Mouse (Mus musculus): ENCODE measurements at regions not wholly inside any gene's neighbourhood (a gene's known extent, or its start where the extent isn't known, plus 50 kb on each side); places are given as distances from the start of the nearest gene placed in this dataset.

GRCm38 (mm10) chr19:14181661-14182415 lies 268.5 kb downstream of the Olfr1505 start:
- DNase-seq (ENCODE audit: low spot score in 2 of 2) = no peak

DNA sequence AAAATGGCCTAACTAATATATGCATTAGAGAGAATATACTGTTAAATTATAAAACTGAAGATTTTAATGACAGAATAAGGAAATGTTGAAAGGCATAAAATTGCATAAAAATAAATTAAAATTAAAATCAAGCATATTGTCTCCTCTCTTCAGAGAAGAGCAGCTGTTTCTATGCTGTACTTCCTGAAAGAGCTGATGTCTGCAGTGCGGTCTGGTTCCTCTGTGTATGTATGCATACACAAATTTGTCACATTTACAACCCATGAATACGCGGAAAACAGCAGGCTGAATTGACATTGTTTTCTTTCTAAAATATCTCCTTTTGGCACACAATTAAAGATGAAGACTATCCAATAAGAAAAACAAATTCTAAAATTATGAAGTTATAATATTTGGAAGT lies 278.5 kb downstream of the Olfr1505 start:
- DNase-seq (ENCODE audit: low spot score in 2 of 2) = no peak

DNA sequence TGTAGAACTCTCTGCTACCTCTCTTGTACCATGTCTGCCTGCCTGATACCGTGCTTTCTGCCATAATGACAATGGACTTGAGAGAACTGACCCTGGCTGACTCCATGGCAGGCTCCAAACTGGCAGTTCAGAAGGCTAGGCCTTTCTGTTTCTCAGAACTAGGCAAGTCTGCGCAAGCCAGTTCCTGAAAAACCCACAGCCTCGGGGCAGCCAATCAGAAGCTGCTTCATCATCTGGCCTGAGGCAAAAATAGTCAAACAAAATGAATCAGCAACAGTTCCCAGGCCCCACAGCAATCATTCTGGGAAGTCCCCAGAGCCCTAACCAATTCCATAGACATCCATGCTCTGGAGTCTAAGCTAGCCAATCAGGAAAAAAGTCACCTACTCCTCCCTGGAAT lies 284.5 kb downstream of the Olfr1505 start:
- no peak for DNase-seq (ENCODE audit: low spot score in 2 of 2)

DNA sequence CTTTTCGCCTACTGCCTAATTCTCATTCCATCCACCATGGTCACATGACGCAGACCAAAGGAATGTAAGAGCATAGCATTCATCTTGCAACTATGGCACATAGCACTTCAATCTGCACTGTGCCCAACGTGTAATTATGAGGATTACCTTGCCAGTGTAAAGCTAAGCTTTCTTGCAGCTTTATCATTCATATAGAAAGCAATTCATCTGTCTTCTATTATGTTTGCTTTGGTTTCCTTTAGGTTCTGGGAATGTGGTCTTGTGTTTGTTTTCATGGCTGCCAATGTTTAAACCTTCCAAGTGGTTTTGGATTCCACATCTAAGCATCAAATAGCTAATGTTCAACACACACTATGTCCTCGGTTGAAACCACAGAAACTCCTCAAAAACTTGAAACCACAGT lies 307.2 kb downstream of the Olfr1505 start:
- no peak for DNase-seq (ENCODE audit: low spot score in 2 of 2)

GRCm38 (mm10) chr19:14225061-14225696 lies 311.8 kb downstream of the Olfr1505 start:
- no peak for DNase-seq (ENCODE audit: low spot score in 2 of 2)

DNA sequence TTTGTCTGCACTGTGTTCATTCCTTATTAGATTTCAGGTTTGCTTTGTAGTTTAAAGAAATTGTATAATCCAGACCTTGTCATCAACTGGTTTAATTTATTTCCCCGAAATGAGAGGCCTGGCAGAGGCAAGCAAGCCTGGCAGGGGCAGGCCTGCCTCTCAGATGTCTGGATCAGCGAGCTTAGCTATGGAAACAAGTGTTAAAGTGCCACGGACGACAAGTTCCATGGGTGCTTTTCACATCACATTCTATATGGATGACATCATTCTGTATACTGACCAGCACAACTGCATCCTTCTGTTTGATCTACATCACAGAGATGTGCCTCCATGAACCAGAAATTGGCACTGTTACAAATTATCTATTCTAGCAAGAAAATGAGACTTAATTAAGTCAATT lies 312.5 kb downstream of the Olfr1505 start:
- DNase-seq (ENCODE audit: low spot score in 2 of 2) = no peak

- DNase-seq (ENCODE audit: low spot score in 2 of 2) = no peak
Measured at GRCm38 (mm10) chr19:14226521-14226920, 313.2 kb downstream of the Olfr1505 start.

GRCm38 (mm10) chr19:14243565-14243964 lies 330.2 kb downstream of the Olfr1505 start:
- DNase-seq (ENCODE audit: low spot score in 2 of 2) = no peak

DNA sequence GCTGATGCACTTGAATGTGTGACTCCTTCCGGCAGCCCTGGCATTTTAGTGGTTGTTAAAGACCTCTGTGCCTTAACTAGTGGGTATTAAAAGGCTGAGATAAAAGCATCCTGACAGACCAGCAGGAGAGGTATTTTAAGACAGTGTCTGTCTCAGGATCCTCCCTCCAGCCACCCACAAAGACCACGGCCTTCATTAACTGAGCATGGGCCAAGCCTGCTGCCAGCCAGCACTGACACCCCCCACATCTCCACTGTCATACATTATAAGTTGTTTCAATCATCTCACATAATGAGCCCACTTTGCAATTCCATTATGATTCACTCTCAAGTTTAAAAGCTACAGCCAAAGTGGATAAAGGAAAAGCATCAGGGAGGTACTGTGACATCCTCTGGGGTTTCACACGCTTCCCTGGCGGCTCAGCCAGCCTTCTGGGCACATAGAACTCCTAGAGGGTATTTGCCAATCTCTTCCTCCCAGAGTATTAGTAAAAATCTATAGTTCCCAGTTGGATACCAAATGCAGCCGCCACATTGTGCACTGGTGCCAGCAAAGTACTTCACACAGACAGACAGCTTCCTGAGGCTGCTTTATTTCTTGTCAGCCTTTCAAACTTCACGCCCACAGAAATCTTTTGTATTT lies 333.8 kb downstream of the Olfr1505 start:
- DNase-seq (ENCODE audit: low spot score in 2 of 2) = no peak

GRCm38 (mm10) chr19:14247979-14248378 lies 334.6 kb downstream of the Olfr1505 start:
- DNase-seq (ENCODE audit: low spot score in 2 of 2) = no peak

GRCm38 (mm10) chr19:14258621-14259051 lies 339.2 kb downstream of the Tle4 start:
- no peak for DNase-seq (ENCODE audit: low spot score in 2 of 2)

- no peak for DNase-seq (ENCODE audit: low spot score in 2 of 2)
Measured at GRCm38 (mm10) chr19:14259223-14259622, 338.6 kb downstream of the Tle4 start.

DNA sequence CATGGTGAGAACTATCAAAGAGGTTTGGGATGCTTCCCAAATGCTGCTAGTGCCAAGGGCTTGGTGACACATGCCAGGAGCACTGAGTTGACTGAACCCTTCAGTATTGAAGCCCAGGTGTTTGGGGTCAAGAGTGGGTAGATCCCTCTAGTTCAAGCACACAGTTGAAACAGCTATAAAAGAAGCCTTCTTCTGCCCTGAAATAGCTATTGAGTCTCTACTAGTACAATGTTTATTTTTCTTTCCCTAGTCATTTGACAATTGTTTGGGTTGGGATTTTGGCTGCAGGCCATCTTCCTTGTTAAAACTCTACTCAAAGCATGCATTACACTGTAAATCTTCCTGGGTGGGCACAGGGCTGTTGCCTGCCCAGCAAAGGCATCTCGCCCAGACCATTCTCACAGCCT lies 308.5 kb downstream of the Tle4 start:
- DNase-seq (ENCODE audit: low spot score in 2 of 2) = peak; percentile 9 to 11

- DNase-seq (ENCODE audit: low spot score in 2 of 2) = no peak
Measured at GRCm38 (mm10) chr19:14290911-14291310, 306.9 kb downstream of the Tle4 start.

DNA sequence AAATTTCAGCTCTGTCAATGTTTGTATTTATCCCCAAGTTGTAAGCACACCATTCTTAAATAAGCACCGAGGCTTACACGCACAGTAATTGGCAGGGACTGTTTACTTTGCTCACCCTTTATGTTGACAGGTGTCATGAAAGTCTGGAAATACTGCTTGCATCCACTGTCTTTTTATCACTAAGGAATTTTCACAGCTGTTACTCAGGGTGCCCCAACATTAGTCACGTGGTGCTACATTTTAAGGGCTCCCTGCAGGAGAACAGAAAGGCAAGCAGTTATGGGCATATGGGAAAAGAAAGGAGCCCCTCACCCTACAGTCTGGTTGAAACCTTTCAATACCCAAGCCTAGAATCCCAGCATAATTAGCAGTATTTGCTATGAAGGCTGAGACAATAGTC lies 304.7 kb downstream of the Tle4 start:
- no peak for DNase-seq (ENCODE audit: low spot score in 2 of 2)

- no peak for DNase-seq (ENCODE audit: low spot score in 2 of 2)
Measured at GRCm38 (mm10) chr19:14301176-14301943, 296.5 kb downstream of the Tle4 start.

DNA sequence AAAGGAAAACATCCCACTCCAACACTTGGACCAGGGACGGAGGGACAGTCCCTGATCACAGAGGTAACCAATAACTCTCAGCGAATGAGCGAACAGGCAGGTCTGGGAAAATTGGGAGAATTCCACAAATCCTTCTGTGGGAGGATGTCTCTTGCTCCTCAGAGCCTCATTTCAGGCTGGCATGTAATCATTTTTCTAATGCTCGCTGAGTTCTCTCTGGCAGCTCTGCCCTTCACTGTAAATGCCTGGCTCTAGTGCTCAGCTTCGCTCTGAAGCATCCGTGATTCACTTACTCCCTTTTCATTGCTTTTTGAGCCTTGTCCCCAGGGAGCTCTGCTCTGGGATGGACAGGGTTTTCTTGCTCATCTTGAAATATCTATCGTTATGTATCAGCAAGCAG lies 283.6 kb downstream of the Tle4 start:
- DNase-seq (ENCODE audit: low spot score in 2 of 2) = peak; percentile 12 to 26

GRCm38 (mm10) chr19:14319677-14320191 lies 278.1 kb downstream of the Tle4 start:
- no peak for DNase-seq (ENCODE audit: low spot score in 2 of 2)

DNA sequence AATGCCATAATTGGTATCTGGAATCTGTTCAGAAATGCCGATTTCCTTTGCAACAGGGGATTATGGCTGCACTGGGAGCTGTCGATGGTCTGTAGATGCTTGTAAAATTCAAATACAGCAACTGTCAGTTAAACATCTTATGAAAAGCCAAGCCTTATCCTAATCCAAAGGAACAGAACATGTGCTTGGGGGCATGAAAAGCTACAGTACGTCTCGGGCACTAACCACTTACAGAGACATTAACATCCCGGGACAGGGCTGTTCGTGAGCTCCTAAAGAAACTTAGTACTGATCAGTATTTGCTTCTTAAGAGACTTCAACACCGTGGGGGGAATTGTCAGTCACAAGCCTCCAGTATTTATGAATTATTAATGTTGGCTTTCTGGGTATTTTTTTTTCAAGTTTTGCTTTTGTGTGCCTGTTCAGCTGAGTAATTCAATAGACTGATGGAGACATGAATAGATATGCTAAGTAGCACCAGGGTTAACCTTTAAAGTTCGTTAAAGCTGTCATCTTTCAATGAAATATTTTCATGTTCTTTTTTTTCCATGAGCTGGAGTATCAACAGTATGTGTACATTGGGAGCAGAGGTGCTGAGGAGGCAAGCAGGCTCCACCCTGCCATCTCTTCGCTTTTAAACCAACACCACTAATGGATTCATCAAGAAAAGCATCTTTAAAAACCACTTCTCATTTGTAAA lies 272.3 kb downstream of the Tle4 start:
- no peak for DNase-seq (ENCODE audit: low spot score in 2 of 2)

GRCm38 (mm10) chr19:14333041-14334012 lies 264.5 kb downstream of the Tle4 start:
- no peak for DNase-seq (ENCODE audit: low spot score in 2 of 2)
